Mouse (Mus musculus) left cerebral cortex, postnatal 25 days (tissue): ENCODE results near the gene Ttc21a. TPM values are rescaled to one million over a fixed set of nuclear protein-coding genes. Genes with fewer than 3 reads are reported as not detected.
"Not testable (repeated sequence)": the region's sequence is repeated elsewhere in the genome, so short reads cannot be mapped to it uniquely, and the experiment has no call there.

Experiments used
- DNase-seq, 2 experiments: peaks; one replicate each; pipeline ENCODE4 v3.0.0; 2022; ENCODE audit warnings: low spot score in 2 of 2, mixed read lengths in 1 of 2
- intact Hi-C: fragments of 180-260 bp; cut with DNase I; formaldehyde crosslinking; loops from one replicate; pipeline ENCODE4 v1.15.1; 2025
- total RNA-seq, 2 experiments: library from RNA; stranded (reverse); gene quantifications; 2 replicates each; pipeline ENCODE4 v1.2.3; 2021

Gene Ttc21a
- total RNA-seq, 2 experiments from 2014 or later = 0.43 to 0.60 TPM

DNA sequence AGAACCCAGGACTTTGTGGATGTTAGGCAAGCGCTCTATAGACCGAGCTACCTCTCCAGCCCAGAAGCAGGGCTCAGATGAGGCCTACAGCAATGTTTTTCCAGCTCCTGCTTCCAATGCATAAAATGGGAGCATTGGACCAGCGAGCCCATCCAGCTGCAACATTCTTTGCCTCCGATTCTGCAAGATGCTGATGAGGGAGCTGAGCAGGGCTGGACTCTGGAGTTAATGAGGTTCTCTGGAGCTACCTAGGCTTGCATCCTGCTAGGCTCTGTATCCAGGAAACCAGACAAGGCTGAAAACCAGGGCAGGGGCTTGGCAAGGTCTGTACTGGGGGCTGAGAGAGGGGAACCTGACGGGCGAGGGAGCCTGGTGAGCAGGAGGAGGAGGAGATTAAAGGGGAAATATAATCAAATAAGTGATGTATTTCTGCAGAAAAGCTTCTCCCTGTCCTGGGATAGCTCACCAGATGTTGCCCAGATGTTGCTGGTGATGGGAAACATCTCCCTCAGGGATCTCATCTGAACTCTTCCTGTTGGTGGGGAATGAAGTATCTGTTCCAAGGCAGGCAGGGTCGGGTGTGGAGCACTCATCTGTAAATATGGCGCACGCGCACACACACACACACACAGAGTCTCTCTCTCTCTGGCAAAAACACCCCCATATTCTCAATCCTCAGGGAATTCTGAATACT is 48.6 kb downstream of the Ttc21a start:
- no peak for DNase-seq
- intact Hi-C loops = no loop called here

DNA sequence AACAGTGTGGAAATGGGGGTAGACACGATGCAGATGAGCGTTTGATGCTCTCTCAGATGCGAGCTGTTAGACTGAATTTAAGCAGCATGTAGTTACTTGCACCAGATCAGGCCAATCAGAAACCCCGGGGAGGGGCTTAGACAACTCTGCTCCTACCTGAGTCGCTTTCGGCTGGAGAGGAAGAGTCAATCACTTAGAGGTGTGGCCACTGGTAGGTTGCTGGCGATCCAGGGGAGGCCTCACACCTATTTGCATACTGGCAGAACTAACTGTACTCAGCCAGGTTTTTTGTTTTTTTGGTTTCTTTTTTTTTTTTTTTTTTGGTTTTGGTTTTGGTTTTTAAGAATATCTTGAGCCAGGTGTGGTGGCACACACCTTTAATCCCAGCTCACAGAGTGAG is 50.9 kb downstream of the Ttc21a start:
- intact Hi-C loops = no loop called here
- DNase-seq = no peak

DNA sequence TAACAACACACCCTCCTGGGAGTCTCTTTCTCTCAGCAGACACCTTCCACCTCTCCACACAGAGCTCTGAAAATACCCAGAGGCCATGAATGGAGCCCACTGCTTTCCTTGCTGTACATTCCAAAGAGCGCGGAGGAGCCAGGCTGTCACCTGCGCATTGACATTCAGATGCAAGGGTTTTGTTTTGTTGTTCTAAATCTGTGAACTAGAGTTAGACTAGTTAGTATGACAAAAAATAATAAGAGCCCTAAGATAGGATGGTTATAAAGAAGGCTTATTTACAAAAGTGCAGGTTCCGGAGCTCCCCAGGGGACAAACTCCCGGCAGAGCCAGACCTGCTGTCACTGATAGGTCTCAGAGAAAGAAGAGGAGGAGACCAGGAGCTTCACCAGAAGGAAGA is 53.9 kb downstream of the Ttc21a start:
- no peak for DNase-seq
- intact Hi-C loops = no loop called here

DNA sequence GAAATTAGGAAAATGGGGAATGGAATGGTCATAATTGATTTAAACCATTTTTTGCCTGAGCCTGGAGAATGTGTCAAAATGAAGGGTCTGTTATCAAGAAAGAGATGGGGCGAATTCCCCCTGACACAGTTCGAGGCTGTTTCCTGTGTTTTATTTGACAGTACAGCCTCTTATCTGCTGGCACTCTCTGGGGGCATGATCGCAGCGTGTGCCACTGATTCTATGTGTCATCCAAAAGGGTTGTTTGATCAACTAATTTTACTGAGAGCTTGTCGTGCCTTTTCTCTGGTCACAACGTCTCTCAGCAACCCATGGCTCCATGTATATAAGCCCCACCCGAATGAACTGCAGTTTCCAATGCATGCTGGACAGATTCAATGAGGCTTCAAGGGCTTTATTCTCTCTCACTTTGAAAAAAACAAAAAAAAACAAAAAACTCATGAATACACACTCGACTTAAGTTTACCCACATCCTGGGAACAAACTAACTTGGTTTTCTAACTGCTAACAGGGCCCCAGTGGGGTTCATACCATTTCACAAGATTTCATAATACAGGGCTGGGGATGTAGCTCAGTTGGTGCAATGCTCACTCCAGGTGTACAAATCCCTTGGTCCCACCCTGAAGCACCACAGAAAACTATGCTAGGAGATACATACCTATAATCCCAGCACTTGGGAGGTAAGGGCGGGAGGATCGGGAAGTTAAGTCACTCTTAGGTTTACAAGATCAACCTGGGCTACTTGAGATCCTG is 55.9 kb downstream of the Ttc21a start:
- intact Hi-C loops = no loop called here
- no peak for DNase-seq

DNA sequence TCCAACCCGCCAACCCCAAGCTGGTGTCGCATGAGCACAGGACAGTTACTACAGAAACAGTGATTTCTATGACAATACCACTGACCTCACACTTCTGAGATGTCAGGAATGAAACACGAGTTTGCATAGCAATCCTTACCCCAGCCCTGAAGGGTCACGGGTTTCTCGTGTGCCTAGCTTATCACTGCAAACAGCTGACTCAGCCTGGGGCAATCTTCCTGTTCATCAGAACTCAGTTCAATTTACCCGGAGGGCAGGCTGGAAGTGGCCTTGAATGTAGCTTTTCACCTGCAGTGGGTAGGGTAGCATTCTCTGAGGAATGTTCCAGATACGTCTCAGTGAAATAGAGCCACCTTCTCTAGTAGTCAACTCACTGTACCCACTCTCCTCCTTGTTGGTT is 56.8 kb downstream of the Ttc21a start:
- DNase-seq = no peak
- intact Hi-C loops = no loop called here

DNA sequence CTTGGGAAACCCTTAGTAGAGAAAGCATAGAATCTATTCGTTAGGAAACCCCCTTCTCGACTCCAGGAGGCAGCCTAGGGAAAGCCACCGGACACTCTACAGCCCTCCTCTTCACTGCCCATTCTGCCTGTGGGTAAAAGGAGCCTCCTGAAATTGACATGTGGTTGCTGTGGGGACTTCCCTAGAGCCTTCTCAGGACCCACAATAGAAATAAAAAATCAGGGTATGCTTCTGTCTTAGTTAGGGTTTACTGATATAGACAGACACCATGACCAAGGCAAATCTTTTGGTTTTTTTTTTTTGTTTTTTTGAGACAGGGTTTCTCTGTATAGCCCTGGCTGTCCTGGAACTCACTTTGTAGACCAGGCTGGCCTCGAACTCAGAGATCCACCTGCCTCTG is 58.7 kb downstream of the Ttc21a start:
- intact Hi-C loops = no loop called here
- no peak for DNase-seq

DNA sequence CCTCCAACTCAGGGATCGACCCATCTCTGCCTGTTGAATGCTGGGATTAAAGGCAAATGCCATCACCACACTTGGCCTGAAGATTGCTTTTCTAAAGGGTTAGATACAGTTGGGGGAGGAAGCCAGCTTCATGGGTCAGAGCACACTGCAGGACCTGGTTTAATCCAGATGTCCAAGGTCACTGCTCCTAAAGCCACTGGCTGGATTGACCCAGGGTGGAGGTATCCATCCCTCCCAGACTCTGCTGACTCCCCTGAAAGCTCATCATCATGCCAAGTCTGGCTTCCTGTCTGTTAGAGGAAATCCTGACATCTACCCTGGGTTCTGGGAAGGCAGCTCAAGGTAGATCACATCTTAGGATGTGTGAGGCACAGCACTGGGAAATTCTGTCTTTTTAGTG is 61.4 kb downstream of the Ttc21a start:
- intact Hi-C loops = no loop called here
- DNase-seq = no peak

DNA sequence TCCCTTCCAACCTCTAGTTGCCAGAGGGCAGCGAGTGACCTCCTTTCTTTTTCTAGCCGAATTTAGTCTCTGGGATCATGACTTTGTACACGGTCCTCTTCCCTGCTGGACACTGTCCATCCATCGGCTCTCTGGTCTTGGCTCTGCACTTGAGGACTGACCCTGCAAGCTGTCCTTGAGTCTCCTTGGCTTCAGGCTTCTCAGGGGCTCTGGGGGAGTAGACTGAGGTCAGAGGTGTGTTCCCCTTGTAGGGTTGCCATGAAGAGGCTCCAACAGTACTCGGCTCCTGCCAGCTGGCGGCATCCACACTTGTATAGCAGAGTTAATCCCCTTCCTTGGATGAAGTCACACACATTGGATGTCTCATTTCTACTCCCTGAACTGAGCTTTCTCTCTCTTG is 62.2 kb downstream of the Ttc21a start:
- DNase-seq = no peak
- intact Hi-C loops = no loop called here

DNA sequence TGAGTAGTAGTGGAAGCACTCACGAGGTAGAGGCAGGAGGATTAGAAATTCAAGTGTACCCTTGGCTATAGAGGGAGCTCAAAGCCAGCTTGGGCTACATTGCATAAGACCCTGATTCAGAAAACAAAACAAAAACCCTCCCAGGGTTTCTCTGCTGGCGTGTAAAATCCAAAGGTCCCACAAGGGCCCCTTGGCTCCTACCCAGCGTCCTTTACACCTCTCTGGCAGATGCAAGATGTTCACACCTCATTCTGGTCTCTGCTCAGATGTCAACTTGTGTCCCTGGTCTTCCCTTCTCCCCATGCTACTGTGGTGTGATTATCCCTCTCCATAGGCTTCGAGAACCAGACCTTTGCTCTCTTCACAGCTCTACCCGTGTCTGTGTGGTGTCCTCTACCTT is 63.4 kb downstream of the Ttc21a start:
- intact Hi-C loops = no loop called here
- DNase-seq = no peak

DNA sequence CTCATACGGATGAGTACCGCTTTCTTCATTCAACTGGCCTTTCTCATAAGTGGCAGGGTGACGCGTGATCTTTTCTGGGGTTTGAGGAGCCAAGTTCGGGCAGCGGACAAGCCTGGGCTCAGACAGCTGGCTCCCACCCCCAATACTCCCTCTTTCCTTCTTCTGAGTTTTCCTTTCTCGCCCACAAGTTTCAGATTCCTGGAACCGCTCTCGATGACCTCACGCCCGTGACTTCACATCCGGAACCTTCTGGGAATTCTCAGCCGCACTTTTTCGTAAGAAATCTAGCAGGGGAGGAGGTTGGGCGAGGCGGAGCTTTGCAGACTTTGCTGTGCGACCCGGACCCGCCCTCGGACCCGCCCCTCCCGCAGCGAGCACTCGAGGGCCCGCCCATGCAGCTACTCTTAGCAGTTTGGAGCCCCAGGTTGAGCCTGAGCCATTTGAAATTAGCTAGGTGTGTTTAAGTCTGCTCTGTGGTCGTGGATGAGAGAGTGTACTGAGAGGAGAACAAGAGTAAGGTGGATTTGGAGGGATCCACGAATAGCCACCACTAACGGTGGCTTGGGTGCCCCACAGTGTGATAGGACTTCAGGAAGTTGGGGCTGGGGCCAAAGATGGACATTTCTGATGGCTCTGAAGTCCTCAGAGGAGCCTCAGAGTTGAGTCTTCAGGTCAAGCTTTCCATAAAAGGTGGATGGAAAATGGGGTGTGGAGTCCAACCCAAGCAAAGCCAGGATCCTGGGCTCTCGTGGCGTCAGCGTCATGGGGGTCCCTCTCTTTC is 64.7 kb downstream of the Ttc21a start:
- DNase-seq = peak; percentile 52 to 89
- intact Hi-C loops = no loop called here

DNA sequence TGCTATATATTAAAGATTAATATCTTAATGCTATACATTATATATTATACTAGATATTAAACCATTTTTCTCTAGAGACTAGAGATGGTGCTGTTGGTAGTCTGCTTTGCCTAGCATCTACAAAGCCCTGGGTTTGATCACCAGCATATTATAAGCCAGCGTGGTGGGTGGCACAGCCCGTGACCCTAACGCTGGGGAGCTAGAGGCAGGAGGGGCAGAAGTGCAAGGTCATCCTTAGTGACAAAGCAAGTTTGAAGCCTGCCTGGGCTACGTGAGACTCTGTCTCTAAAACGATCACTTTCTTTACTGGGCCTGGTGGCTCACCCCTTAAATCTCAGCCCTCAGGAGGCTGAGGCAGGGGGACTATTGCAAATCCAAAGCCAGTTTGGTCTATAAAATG is 65.5 kb downstream of the Ttc21a start:
- DNase-seq = no peak
- intact Hi-C loops = no loop called here

DNA sequence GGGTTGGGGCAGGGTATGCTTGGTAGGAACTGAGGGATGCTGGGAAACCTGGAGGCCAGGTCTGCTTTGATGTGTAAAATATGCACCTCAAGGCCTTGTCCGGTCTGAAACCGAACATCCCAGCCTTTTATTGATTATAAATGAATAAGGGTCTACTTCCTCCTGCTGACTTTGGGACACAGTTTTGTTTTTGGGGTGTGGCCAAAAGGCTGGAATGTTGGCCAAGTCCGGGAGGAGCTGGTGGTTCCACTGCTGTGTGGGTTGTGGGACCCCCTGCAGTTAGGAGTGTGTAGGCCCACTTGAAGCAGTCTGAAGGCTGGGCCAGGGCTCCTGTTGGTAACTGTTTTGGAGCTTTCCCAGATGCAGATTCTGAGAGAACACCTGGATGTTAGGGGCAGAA is 68.5 kb downstream of the Ttc21a start:
- DNase-seq = no peak
- intact Hi-C loops = no loop called here

DNA sequence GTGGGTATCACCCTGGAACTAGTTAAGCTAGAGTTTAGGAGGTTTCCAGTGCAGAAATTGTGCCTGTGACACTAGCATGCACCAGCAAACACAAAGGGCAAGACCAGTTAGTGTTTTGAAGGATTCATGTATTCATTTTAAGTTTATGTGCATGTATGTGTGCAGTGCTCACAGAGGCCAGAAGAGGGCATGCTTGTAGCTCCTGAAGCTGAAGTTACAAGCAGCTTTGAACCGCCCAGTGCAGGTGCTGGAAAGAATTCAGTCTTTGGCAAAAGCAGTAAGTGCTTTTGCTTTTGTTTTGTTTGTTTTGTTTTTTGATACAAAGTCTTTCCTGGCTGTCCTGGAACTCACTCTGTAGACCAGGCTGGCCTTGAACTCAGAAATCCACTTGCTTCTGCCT is 70.4 kb downstream of the Ttc21a start:
- intact Hi-C loops = no loop called here
- no peak for DNase-seq

DNA sequence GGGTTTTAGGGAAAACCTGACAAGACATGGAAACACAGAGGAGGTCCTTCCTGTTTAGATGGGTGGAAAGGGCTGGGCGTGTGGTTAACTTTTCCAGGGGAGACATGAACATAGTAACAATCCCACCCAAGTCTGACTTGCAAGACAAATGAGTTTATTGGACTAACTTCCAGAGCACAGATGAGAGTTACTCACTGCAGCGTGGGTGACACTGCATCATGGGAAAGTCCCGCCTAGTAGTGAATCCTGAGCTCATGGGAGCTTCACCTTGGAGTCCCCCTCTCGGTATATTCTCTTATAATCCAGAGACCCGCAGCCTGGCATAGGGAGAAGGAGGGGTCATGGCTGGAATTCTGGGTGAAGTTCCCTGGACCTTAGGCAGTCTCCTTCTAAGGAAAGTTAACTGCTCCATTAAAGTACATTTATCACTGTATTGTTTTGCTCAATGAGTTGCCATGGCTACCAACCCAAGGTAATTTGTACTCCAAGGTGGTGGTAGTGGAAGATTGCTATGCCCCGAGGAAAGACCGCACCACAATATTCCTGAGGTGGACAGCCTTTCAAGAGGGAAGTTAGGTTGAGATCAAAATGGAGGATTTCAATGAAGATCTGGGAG is 71.9 kb downstream of the Ttc21a start:
- peak in 1 of 2 experiments; percentile 53 for DNase-seq
- intact Hi-C loops = no loop called here

DNA sequence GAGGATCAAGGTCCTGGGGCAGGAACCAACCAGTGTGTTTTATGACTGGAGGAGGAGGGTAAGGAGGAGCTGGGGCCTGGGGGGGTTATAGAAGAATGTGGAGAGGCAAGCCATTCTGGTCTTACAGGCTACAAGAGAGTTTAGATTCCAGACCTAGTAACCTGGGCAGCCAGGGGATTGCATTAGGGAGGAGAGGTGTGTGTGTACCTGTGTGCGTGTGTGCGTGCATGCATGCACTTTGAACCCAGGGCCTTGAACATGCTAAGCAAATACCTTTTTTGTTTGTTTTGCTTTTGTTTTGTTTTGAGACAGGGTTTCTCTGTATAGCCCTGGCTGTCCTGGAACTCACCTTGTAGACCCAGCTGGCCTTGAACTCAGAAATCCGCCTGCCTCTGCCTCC is 72.5 kb downstream of the Ttc21a start:
- intact Hi-C loops = no loop called here

DNA sequence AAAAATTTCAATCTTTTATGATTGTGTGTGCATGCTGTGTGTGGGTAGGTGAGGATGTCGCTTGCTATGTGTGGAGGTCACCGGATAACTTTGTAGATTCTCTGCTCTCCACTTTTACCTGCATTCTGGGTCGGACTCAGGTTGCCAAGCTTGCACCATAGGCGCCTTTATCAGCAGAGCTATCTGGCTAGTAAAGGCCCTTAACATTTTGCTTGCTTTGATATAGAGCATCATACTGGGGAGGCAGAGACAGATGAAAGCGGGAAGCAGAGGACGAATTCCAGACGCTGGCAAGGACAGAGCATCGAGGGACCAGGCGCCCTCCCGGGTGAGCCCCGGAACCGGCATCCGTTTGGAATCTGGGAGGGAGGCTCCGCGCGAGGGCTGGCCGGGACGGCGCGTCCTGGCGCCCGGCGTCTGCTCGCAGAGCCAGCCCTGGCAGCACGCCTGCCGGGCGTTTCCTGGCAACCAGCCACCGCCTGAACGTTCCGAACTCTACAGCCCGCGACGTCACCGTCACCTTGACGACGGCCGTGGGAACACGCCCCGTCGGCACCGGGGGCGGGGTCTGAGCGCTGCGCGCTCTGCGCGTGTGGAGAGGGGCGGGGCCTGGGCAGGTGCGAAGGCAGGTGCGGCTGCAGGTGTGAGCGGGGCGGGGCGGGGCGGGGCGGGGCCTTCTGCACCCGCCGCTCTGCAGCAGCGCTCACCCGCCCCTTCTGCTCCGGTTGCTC is 73.5 kb downstream of the Ttc21a start:
- intact Hi-C loops = loop anchor here (1.0 kb wide), 1 partner anchor 28 kb away; no protein-coding TSS in a partner anchor
- DNase-seq = peak; percentile 97 to 99

More for the DNA sequence above, 72.5 kb downstream of the Ttc21a start:
- no peak for DNase-seq

DNA sequence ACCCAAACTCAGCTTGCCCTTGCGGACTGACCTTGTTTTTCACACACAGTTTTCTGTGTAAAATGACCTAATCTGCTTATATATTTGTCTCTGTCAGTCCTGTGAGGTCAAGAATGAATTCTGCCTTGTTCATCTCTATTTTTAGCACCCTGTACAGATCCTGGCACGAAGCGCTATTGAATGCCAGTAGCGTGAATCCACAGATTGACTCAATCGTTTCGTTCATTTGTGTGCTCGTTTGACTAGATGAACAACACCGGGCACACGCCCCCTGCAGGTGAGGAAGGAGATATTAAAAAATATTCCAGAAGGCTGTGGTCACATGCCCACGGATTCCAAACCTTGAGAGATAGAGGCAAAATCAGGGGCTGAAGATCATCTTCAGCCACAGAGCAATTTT is 74.1 kb downstream of the Ttc21a start:
- peak; percentile 74 to 81 for DNase-seq
- intact Hi-C loops = loop anchor here (1.0 kb wide), 1 partner anchor 28 kb away; no protein-coding TSS in a partner anchor

DNA sequence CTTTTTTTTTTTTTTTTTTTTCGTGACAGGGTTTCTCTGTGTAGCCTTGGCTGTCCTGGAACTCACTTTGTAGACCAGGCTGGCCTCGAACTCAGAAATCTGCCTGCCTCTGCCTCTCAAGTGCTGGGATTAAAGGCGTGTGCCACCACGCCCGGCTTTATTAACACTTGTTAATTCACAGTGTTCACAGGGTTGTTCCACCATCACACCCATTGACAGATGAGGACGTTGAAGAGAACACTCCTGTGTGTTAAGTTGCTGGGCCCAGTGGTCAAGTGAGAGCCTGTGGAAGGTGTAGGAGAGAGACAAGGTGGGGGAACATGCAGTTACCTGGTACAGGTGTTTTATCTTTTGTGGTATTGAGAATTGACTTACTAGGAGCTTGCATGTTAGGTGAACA is 74.8 kb downstream of the Ttc21a start:
- DNase-seq, intact Hi-C loops: not testable (repeated sequence)

DNA sequence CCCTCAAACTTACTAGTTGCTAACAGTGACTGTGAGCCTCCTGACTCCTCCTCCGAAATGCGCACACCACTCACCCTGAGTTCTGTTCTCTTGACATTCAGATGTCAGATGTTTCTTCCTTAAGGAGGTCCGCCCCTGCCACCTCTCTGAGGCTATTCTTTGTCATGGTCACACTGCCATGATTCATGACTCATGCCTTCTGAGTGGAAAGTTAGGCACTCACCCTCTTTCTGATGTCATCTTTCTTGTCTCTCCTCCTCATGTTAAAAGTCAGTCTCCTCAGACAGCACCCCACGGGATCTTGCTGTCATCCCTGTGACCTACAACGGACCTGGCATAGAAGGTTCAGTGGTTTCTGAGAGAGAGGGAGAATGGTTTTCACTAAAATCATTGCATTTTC is 75.4 kb downstream of the Ttc21a start:
- intact Hi-C loops = no loop called here
- DNase-seq = peak in 1 of 2 experiments; percentile 75
